Mouse (Mus musculus): ENCODE measurements around the gene Blcap. TPM values are rescaled to one million over a fixed set of nuclear protein-coding genes. Genes with fewer than 3 reads are reported as not detected.

Blcap gene
- total RNA-seq, 1 experiment from 2014 or later, result 75.2 TPM

DNA sequence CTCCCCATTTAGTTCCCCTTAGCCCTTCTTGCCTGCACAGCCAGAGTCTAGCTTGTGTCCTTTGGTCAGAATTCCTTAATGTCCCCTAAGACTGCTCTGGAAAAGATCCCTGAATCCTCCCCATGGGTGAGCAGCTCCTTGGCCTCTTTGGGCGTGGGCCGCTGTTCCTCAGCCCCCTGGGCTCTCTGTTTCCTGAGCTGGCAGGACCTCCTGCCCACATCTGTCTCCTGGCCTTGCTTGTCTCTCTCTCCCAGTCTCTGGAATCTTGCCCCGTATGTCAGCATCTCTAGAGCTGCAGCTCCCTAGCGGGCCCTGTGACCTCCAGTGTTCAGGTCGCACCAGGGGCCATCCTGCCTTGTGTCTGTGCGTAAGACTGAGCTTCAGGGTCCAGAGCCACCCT, 51.6 kb downstream of the Blcap start:
- peak; percentile 63 for DNase-seq

DNA sequence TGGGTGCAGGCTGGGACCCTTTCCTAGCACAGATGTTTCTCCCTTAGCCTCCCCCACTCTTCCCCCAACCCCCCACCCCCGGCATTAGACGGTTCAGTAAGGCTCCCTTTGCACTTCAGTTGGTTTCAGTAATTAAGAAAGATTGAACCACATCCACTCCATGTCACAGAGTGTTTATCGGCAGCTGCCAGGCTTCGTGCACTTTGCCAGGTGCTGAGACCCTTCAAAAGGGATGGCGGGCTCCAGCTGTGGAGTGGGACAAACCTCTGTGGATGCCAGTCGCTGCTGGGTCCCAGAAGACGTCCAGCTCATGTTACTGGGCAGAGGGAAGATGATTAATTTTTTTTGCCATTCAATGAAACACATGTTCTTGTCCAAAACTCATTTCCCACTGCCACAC, 52.6 kb downstream of the Blcap start:
- DNase-seq, result no peak

GRCm38 (mm10) chr2:157517526-157517925, 53.5 kb downstream of the Blcap start:
- DNase-seq, result no peak

GRCm38 (mm10) chr2:157514353-157514752, 56.7 kb downstream of the Blcap start:
- DNase-seq, result no peak

DNA sequence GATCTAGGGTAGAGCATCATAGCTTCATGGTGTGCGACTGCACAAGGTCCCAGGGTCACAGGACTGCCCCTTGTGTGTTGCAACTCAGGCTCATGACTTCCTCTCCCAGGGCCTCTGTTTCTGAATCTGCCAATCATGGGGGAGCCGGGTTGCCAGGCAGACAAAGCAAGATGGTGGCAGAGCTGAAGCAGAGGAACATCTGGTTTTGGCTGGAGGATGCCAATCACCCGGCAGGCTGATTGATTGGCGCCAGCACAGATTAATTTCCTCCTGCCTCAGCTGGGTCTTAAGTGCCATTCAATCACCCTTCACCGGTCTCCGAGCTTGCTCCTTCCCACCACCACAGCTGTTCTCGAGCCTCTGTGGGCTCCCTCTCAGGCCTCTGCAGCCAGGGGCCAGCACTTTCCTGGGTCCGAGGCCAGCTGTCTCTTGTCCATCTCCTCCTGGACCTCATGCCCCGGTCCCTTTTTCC, 57.3 kb downstream of the Blcap start:
- DNase-seq, result peak; percentile 37

DNA sequence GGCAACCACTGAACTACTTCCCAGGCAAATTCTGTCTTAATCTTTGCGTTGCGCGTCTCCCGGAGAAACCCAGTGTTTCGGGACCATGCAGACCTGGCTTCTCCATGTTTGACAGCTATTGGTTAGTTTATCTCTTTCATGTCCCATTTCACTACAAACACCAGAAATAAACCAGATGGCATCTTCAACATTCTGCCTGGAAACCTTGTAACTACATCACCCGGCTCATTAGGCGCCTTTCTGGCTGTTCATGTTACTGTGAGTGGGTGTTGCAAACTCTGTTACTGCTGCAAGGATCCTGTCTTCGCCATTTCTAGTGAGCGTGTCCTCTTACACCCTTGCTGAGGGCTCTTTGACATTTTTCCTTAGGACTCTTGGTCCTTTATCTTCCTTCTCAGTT, 58.2 kb downstream of the Blcap start:
- no peak for DNase-seq

DNA sequence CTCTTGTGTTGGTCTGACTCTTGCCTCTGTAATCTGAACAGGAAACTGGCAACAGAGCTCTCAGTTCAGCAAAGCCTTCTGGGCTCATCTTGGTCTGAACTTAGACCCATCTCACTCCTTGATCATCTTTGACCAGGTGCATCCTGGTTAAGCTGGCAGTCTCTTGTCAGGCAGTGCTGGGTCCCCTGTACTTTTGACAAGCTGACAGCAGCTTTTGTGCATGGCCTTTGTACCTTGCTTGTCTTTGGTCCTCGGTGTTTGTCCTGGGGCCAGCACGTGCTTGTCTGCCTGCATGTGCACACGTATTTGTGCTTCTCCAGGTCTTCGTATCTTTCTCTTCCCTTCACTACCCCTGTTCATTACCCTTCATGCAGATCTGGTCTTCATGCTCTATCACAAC, 61.0 kb downstream of the Blcap start:
- DNase-seq, result no peak

- DNase-seq, result peak; percentile 31
Measured at GRCm38 (mm10) chr2:157509182-157509581, 61.9 kb downstream of the Blcap start.

DNA sequence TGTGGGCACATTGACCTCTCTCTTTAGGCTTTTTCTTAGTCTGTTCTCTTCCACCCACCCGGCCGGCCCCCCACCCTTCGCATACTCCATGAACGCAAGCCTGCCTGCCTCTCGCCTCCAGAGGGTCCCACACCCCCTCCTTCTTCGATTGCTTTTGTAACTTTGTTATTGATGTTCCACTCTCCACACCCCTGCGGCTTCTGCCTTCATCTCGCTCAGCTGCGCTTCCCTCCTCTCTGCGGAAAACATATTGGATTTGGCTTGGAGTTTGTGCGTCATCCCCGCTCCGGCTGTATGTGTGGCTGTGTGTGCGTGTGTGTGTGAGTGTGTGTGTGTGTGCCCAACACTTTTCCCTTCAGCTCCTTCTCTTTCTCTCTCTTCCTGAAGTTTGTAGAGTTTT, 64.3 kb downstream of the Blcap start:
- DNase-seq, result peak; percentile 62

Small RNAs within 50 kb of the gene (microRNA-seq; reads per million reads assigned to microRNA genes)
- gene Gm23134, result 0.38 to 1.3 reads per million in 2 experiments

Other genes starting within 250 kb of the Blcap start
- not detected in 2 replicates for gene Ghrh, start 223.8 kb downstream of the Blcap start, total RNA-seq (2021)
- 29.4 and 35.4 TPM in 2 replicates for gene Manbal, start 203.7 kb downstream of the Blcap start, total RNA-seq (2021)
- gene Src, start 152.8 kb downstream of the Blcap start, total RNA-seq (2021), result 16.2 and 18.9 TPM in 2 replicates
- 158 TPM in 2 replicates for gene Nnat, start 11.2 kb downstream of the Blcap start, total RNA-seq (2021)
- 18.4 and 20.5 TPM in 2 replicates for gene Ctnnbl1, start 166.1 kb upstream of the Blcap start, total RNA-seq (2021)

Measured in adrenal gland, postnatal 14 days (tissue).